Mouse (Mus musculus) mouse trophoblast stem cell (cell line): Measurements from ENCODE around the gene Cdcp1.

ENCODE experiments used
- in situ Hi-C, 2 experiments: fragments of 300-500 bp; cut with MseI, MboI; formaldehyde crosslinking; loops; 2 replicates in 1 of 2; 3 replicates in 1 of 2; pipeline ENCODE4 v1.15.1; 2025

Cdcp1 gene

DNA sequence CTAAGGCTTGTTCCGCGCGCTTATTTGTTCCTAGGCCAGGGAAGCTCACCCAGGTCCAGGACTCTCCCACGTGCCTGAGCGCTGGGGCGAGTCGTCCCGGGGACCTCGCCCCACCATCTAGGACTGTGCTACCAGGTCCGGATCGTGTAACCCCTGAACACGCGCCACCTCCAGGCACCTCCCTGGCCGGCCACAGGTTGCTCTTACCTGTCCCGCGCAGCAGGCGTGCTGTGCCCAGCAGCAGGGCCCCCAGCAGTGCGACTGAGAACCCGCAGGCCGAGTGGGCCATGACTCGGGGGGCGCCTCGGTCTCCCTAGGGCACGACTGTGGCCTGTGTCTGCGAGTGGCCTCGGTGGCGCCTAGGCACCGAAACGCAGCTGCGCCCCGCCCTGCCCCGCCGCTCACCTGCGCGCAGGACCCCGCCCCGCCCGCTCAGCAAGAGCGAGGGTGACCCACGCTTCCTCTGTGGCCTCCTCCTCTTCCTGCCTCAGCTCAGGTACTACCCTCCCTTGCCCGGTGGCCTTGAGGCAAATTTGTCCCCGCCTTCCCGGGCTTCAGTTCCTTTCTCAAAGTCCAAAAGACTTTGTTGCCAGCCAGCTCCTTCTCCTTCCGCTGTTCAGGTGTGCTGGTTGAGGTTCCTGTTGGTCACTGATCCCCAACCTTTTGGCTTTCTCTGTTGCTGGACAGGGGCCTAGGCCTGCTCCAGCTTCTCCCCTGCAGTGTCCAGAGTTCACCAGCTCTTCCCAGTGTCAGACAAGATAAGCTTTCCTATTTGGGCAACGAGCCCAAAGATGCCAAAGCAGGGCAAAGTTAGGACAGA is at the start of gene Cdcp1:
TSS of gene Cdcp1 (minus strand) at position 418 of the 820 bp plus-strand sequence.
- in situ Hi-C loops, result no loop called here

- in situ Hi-C loops, result loop anchor here (10.0 to 25.0 kb wide), 2 partner anchors 104 to 177 kb away; partner anchors contain the start of gene Lars2 (in 1 of the 2)
These were observed 44.8 kb upstream of the Cdcp1 start, which contains the start of gene Tmem158 for GRCm38 (mm10) chr9:123260611-123261021. Gene Tmem158 (minus strand): TSS chr9:123260764.

- in situ Hi-C loops, result loop anchor here (5.0 to 25.0 kb wide), 4 partner anchors 103 to 265 kb away; partner anchors contain the start of genes Lars2 (in 1 of the 2) and Sacm1l (in 1 of the 2)
These were observed 44.2 kb upstream of the Cdcp1 start for GRCm38 (mm10) chr9:123259896-123260610.

GRCm38 (mm10) chr9:123259461-123259895 is 43.6 kb upstream of the Cdcp1 start:
- in situ Hi-C loops, result loop anchor here (5.0 to 25.0 kb wide), 3 partner anchors 102 to 265 kb away; partner anchors contain the start of gene Sacm1l (in 1 of the 2)

GRCm38 (mm10) chr9:123258796-123259195 is 43.0 kb upstream of the Cdcp1 start:
- in situ Hi-C loops, result loop anchor here (5.0 to 25.0 kb wide), 3 partner anchors 101 to 266 kb away; partner anchors contain the start of gene Sacm1l (in 1 of the 2)

DNA sequence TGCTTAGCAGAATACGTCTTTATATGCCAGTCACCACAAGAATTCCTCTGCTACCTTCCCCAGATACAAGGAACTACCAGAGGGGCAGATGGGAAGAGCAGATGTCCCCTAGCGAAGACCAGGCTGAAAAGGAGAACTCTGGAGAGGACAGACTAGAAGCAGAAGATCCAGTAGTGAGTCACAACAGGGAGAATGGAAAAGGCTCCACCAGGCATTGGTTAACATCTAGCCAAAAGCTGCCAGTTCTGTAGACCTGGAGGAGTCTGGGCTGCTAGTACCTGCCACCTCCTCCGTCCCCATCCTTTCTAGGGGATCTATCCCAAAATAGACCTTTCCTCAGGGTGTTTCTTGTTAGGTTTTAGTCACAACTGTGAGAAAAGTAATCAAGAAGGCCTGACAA is 39.9 kb upstream of the Cdcp1 start:
- in situ Hi-C loops, result loop anchor here (5.0 to 25.0 kb wide), 3 partner anchors 98 to 269 kb away; partner anchors contain the start of gene Sacm1l (in 1 of the 2)

DNA sequence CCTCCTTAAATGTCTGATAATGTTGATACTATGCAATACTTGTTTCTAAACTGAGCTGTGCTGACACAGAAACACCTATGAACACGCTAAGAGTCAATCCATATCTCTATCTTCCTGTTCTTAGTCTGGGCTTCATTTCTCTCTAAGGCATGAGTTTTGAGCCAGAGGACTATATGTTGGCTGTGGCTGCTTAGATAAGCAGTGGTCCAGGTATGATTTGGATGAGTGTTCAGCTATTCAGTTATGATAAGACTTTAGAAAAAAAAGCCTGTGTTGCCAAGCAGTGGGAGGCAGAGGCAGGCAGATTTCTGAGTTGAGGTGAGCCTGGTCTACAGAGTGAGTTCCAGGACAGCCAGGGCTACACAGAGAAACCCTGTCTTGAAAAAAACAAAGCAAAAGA is 32.2 kb upstream of the Cdcp1 start:
- in situ Hi-C loops, result no loop called here

DNA sequence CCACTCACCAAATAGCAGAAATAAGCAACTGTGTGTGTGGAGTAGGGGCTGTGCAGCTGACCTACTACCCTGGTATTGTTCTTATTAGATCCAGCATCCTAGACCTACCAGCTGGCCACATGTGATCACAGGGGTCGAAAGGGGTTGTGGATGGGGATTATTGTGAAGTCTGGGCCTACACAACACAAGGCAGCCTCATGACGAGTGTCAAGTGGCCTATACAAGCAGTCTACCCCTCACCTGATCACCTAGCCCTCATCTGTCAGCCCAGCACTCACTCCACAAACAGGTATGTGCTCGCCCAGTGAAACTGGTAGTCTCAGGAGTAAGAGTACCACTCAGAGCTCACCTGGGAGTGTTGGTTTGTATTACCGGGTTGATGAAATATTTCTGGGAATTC is 29.3 kb upstream of the Cdcp1 start:
- in situ Hi-C loops, result no loop called here

DNA sequence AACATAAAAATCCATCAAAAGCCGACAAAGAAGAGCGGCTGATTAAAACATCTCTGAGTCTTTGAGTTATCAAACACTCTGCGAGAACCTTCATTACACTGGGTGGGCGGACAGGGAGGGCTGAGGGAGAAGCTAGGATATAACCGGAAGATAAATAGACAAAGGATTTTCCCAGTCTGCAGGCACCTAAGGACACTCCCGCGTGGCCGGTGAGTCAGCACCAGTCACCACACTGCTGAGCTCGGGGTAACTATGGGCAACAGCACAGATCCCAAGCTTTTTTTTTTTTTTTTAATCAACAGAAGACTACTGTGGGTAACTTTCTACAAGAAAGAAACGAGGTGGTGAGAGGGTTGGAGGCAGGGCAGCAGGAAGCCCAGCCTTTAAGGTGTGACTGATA is 28.1 kb upstream of the Cdcp1 start:
- in situ Hi-C loops, result no loop called here

- in situ Hi-C loops, result no loop called here
These were observed 25.4 kb upstream of the Cdcp1 start for GRCm38 (mm10) chr9:123241191-123241590.

GRCm38 (mm10) chr9:123240751-123241150 is 24.9 kb upstream of the Cdcp1 start:
- in situ Hi-C loops, result no loop called here

- in situ Hi-C loops, result no loop called here
These were observed 24.4 kb upstream of the Cdcp1 start for GRCm38 (mm10) chr9:123240271-123240670.

GRCm38 (mm10) chr9:123239651-123240050 is 23.8 kb upstream of the Cdcp1 start:
- in situ Hi-C loops, result no loop called here

DNA sequence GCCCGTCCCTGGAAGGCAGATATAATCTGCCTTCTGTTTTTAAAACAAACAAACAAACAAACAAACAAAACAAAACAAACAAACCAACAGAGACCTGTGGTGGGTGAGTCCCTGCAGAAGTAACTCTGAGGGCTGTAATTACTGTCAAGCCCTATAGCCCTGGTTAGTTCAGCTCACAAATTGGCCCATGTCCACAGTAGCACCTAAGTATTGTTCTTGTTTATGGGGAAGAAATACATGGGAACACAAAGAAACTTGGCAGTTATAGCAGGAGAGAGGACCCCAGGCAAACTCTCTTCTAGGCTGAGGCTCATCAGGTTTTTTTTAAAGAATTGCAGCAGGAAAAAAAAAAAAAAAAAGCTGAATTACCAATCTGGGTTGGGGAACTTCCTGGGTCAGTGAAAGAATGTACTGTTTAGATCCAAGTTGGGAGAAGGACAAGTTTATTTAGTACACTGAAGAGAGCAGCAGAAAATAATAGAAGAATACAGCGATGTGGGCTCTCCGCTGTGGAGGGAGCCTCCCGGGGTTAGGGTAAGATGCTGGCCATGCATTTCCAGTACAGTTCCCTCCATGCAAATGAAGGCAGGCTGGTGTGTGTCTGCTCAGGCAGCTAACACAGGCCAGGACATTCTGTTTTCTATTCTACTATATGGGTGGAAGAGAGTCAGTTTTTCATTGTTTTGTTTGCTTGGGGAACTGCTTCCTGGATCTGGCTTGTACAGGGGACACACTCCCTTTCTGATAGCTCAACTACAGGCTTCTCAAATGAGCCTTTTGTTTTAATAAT is 22.6 kb upstream of the Cdcp1 start:
- in situ Hi-C loops, result no loop called here

DNA sequence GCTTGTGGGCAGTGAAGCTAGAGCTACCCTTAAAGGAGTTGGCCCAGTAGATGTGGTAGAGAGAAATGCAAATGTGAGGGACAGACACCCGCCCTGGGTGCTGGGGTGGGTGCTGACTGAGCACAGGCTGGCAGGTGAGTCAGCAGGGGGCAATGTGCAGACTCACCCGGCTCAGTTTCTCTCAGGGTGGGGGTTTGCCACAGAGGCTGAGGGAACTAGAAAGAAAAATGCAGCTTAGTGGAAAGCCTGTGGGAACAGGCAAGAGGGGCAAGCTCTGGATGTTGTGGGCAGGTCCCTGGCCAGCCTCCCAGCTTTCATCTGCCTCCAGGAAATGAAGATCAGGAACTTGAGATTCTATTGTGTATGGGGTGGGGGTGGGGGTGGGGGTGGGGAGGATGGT is 21.9 kb upstream of the Cdcp1 start:
- in situ Hi-C loops, result no loop called here

DNA sequence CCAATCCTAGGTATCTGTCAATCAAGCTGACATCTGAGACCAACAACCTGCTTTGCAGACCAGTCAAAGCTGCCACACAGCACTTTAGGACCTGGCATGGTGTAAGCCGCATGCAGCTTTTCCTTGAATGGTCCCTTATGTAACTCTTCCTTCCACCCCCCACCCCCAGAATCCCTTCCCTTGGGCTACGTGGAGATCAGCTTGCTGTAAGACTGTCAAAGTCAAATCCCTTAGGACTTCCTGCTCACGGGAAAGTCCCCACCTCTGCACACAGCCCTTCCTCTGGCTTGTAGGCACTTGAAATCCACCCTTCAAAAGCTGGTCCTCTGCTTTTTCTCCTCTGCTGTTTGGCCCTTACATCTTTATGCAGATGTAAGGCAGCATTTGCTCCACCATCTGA is 19.8 kb upstream of the Cdcp1 start:
- in situ Hi-C loops, result no loop called here

DNA sequence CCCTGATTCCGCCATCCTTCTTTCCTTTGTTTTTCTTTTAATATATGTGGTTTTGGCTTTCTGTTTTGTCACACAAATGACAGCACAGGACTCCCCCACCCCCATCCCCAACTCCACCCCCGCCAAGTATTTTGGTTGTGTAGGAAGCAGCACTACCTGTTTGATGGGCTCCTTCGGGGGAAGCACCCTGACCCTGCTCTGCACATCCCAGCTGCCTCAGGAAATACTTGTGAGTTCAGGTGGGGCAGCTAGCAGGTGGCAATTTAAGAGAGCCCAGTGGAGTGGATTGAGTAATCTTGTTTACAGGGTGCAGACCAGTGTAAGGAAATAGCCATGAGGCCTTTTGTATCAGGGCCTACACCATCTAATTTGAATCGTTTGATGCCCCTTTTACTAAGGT is 14.0 kb upstream of the Cdcp1 start:
- in situ Hi-C loops, result no loop called here

DNA sequence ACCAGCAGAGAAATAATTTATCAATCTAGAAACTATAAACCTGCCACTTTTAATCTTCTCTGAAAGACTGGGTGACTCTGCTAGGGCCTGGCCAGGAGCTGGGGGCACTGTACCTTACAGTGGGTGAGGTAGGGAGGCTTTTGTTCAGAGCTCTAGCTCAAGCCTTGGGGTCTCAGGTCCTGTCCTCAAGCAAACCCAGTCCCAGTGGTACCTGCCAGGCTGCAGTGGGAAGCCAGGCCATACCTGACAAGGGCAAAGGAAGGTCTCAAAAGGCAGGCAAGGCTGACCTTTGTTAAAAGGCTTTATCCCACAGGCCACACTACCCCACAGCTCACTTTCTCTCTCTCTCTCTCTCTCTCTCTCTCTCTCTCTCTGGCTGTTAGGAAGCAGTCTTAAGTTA is 12.8 kb upstream of the Cdcp1 start:
- in situ Hi-C loops, result no loop called here

DNA sequence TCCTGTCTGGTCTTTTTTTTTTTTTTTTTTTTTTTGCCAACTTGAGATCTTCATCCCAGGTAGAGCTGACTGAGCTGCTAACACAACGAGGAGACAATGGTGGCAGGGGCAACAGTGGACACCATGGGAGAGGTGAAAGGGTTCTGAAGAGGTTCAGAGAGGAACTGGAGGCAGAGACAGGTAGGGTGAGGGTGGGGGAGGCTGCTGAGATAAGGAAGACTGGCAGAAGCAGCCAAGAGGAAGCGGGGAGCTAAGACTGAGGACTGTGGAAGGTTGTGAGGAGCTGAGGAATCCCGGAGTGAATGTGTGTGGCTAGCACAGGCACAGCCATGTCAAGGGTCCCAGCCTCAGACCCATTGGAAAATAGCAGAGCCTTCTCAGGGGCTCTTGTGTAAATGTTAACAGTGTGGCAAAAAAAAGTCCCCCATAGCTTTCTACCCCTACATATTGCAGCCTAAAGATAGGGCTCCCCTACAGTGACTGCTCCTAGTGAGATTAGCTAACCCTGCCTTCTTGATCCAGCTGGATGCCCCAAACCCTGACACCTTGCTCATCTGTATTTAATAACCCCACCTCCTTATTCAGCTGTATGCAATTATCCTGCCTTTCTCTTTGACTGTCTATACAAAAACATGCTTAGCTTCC is 11.4 kb upstream of the Cdcp1 start:
- in situ Hi-C loops, result no loop called here

DNA sequence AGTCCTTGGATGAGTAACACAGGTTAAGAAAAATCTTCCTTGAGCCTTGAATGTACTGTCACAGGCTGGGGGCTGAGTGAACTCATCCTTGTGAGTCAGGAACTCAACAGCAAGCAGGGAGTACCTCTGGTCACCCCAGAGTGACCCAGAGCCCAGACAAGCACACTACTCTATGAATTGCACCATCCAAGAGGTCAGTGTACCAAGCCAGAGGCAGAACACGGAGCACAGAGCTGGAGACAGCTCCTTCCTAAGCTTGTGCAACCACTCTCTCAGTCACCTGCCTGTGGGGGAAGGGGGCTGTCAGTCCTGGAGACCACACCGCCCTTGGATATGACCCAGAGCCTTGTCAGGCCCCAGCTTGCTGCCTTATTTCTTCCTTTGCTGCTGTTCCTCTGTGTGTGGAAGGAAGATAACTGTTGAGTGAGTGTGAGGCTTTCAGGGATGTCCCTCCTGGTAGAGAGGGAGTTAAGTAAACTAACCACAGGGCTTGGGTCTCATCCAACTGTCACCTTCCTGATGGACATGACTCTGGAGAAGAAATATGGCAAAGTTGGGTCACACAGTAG is 9.1 kb upstream of the Cdcp1 start:
- in situ Hi-C loops, result no loop called here

GRCm38 (mm10) chr9:123219826-123220225 is 4.0 kb upstream of the Cdcp1 start:
- in situ Hi-C loops, result no loop called here
